Mouse (Mus musculus): Measurements from ENCODE around the gene Dnaaf5. TPM values are rescaled to one million over a fixed set of nuclear protein-coding genes. Genes with fewer than 3 reads are reported as not detected.

Gene Dnaaf5
- polyA plus RNA-seq, 1 experiment, result 13.9 TPM

DNA sequence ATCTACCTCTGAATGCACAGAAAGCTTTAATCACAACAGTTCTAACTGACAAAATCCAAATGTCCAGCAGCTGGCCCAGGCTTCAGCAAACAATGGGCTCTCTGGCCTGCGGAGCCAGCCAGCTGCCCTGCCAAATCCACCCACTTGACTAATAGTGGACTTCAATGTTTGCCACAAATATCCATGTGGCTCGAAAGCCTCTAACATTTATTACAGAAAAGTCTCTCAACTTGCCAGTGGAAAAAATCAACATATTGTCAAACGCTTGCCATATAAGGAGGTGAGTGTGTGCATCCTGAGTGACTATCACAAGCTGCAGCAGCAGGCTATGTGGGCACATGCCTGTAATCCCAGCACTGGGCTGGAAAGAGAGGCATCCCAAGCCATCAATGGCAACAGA lies 48.8 kb downstream of the Dnaaf5 start:
- no peak for DNase-seq (ENCODE audit: low read depth)

DNA sequence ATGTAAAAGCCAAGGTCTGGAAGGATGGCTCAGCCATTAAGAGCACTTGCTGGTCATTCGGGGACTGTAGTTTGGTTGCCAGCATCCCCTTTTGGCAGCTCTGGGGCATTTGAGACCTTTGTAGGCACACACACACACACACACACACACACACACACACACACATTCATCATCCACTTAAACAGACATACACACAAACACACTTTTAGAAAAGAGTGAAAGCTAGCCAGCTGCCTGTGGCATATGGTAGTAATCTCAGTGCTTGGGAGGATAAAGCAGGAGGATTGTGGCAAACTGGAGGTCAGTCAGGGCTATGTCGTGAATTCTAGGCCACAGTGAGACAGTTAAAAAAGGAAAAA lies 49.6 kb downstream of the Dnaaf5 start:
- DNase-seq (ENCODE audit: low read depth), result no peak

- DNase-seq (ENCODE audit: low read depth), result no peak
Measured at GRCm38 (mm10) chr5:139199995-139200769, 50.2 kb downstream of the Dnaaf5 start, which contains the start of gene Sun1. Gene Sun1 (plus strand): TSS chr5:139200637.

DNA sequence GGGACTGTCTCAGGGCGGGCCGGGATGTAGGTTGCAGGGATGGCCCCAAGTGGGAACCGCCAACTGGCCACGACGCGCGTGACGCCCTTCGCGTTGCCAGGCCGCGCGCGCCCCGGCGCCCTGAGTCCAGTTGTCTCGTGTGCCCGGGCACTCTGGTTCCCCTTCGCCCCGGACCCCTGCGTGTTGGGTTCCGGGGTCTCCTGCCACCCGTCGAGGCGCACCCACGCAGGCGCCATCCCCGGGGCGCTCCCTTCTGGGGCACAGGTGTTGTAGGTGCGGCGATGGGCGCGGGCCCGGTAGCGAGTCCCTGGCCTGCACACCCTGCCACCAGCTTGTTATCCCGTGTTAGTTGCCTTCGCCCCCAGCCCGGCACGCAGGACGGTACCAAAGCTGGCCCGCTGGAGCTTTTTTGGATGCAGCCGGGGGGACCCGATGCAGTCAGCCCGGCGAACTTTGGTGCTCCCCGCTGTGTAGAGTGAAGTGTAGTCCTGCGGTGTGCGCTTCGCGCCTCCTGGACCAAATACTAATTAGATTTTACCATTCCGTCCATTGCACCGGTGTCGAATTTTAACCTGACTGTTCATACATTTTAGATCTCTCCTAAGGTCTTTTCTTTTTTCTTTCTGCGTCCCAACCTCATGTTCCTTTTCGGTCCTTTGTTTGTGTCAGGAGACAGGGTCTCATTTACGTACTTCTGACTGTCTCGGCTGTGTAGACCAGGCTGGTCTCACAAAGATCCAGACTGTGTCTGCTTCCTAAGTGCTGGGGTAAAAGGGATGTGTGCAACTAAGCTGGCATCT lies 50.9 kb downstream of the Dnaaf5 start:
- no peak for DNase-seq (ENCODE audit: low read depth)

GRCm38 (mm10) chr5:139202127-139202526 lies 52.1 kb downstream of the Dnaaf5 start:
- no peak for DNase-seq (ENCODE audit: low read depth)

- no peak for DNase-seq (ENCODE audit: low read depth)
Measured at GRCm38 (mm10) chr5:139203312-139203711, 53.3 kb downstream of the Dnaaf5 start.

DNA sequence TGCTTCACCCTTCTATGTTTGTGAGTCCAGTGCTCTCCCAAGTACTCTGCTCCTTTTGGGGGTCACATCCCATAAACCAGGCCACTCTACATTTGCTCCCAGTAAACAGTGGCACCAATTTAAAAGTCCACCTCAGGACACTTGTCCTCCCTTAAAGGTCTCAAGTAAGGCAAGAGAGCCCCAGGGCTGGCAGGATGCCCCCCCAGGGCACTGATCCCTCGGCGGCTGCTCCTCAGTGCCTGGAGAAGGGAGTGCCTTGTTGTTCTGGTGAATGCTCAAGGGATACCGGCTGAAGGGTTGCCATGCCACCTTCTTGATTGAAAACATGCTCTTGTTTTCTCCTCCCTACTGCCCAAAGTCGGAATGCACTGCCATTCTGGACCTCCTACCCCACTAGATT lies 56.1 kb downstream of the Dnaaf5 start:
- no peak for DNase-seq (ENCODE audit: low read depth)

DNA sequence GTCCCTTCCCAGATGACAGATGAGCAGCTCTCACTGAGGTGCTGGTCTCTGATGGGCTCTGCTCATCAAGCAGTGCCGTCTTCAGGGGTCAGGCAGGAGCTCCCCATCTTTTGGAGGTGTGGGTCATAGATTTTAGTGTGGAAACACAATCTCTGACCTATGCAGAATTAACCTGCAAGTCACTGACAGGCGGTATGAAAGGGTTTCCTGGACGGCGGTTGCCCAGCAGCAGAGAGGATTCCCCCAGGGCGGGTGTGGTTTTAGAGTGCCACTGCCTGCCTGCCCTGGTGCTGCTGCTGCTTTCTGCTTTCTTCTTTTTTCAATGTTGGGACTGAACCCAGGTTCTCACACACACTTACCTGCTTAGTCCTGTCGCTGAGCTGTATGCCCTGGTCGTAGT lies 56.5 kb downstream of the Dnaaf5 start:
- DNase-seq (ENCODE audit: low read depth), result no peak

DNA sequence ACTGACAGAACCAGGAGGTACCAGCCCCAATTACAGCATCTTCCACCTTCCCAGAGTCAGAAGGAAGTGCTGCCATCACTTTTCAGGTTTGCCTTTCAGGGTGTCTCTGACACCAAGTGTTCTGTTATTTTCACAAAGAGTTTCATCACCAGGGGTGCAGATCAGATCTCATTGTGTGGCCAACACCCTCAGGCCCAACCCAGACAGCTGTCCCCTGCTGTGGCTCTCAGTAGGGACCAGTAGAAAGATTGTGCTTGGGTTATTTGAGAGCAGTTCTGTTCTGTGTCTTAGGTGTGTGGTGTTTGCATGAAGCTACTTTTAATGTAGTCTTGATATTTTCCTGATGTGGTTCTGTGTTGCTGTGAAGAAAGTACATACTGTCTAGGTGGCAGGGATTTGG lies 58.2 kb downstream of the Dnaaf5 start:
- no peak for DNase-seq (ENCODE audit: low read depth)

DNA sequence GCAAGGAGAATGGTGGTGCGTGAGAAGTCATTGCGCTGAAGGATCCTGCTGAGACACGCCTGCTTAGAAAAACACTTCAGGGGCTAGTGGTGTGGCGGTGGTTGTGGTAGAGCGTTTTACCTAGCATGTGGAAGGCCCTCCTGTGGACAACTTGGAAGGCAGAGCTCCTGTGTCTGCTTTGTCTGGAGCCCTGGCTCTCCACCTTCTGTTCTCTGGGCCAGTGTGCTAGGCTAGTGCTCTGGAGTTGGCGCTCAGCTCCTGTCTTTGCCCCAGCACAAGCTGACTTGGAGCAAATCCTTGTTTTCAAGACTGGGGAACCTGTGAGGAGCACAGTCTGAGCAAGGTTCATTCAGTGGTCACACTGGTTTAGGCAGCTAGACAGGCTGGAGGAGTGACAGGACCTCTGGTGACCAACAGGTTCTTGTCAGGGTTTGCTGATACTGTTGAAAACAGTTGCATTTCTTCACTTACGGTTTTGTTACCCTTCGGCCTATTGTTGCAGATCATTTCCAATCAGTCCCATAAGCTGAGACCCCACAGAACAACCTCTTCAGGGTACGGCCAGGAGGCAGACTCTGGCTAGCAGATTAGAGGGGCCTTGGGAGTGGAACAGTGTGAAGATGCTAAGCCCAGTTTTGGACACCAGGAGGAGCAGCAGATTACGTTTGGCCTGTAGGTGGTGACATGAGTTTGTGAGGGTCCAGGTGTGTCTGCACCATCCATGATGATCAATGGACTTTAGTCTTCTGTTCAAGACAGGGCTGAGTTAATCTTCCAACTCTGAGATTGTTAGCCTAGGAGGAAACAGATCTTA lies 59.1 kb downstream of the Dnaaf5 start:
- no peak for DNase-seq (ENCODE audit: low read depth)

GRCm38 (mm10) chr5:139209685-139210026 lies 59.6 kb downstream of the Dnaaf5 start:
- DNase-seq (ENCODE audit: low read depth), result no peak

GRCm38 (mm10) chr5:139211737-139212385 lies 61.8 kb downstream of the Dnaaf5 start:
- no peak for DNase-seq (ENCODE audit: low read depth)

GRCm38 (mm10) chr5:139214298-139214697 lies 64.3 kb downstream of the Dnaaf5 start:
- DNase-seq (ENCODE audit: low read depth), result no peak

DNA sequence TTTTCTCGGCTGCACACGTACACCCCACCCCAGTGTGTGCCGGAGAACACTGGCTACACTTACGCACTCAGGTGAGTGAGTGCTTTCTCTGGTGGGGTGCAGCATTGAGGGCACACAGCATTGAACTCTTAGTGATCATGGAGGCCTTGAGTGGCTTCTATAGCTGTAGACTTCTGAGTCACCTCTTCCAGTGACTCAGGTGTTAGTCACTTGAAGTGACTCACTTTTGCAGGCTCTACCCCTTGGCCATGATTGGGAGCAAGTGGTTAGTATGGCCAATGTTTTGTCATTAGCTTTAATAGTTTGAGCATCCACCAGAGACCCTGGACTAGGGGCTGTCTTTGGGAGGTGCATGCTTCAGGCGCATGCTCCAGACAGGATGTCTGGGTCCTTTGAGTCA lies 65.2 kb downstream of the Dnaaf5 start:
- DNase-seq (ENCODE audit: low read depth), result no peak

DNA sequence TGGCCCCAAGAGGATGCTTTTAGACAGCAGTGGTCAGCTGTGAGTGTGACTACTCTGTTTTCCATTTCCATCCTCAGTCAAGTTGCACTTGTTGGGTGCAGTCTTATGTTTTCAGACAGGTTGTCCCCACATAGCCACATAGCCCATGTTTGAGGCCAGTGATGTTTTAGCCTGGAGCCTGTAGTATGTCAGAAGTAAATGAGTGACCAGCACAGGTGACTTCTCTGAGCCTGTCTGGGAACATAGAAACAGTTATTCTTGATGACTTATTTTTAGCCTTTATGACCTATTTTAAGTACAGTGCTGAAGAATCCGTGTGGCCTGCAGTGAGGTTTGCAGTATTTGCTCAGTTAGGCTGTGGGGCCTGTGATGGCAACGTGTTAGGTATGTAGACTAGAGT lies 66.1 kb downstream of the Dnaaf5 start:
- no peak for DNase-seq (ENCODE audit: low read depth)

GRCm38 (mm10) chr5:139216774-139217173 lies 66.8 kb downstream of the Dnaaf5 start:
- no peak for DNase-seq (ENCODE audit: low read depth)

- no peak for DNase-seq (ENCODE audit: low read depth)
Measured at GRCm38 (mm10) chr5:139220006-139220515, 70.0 kb downstream of the Dnaaf5 start.

DNA sequence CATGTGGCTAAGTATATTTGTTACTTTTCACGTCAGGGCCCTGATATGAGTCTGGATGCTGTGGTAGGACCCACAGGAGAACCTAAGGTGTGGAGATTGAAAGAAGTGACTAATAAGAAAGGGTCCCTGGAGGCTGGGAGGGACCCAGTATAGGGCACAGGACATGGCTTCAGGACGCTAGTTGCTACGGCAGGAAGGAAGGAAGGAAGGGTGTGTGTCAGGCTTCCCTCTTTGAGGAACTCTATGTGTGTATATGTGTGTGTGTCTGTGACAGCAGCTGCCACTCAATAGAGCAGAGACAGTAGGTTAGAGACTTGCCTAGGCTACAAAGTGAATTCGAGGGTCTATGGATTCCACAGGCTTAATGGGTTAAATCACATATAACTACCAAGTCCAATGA lies 70.6 kb downstream of the Dnaaf5 start:
- no peak for DNase-seq (ENCODE audit: low read depth)

DNA sequence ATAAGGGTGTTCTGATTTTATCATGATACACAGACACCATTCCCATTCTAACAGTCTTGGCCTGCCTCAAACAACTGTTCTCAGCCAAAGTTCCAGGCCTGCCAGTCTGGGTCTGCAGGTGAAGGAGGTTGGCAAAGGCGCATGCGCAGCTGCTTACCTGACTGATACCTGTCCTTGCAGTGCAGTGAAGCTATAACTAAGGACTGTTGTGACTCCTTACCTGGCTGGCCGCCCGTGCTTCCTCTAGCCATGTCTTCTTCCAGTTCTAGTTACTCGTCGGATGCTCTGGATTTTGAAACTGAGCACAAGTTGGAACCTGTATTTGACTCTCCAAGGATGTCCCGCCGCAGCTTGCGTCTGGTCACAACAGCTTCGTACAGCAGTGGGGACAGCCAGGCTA lies 73.3 kb downstream of the Dnaaf5 start:
- no peak for DNase-seq (ENCODE audit: low read depth)

GRCm38 (mm10) chr5:139227236-139227635 lies 77.2 kb downstream of the Dnaaf5 start:
- no peak for DNase-seq (ENCODE audit: low read depth)

DNA sequence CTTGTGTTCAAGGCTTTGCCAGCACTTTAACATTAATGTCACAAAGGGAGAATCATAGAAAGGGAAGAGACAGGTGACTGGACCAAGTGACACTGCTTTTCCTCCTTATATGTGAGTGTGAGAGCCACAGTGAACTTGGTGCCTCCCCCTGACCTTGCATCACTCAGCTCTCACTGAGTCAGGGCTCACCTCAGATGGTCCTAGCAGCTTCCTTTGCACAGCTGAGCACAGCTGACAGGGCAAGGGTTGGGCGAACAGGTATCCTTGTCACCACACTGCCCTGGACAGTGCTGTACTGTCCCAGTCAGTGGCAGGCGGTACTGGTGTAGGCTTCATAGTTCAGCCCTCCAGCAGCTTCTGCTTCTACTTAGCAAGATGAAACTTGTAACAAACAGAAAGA lies 77.6 kb downstream of the Dnaaf5 start:
- DNase-seq (ENCODE audit: low read depth), result no peak

GRCm38 (mm10) chr5:139228318-139228717 lies 78.3 kb downstream of the Dnaaf5 start:
- no peak for DNase-seq (ENCODE audit: low read depth)
